Mouse (Mus musculus) CH12.LX (cell line): ENCODE measurements around the gene Scyl1. TPM values are rescaled to one million over a fixed set of nuclear protein-coding genes. Genes with fewer than 3 reads are reported as not detected.

Source experiments
- DNase-seq: peaks from one replicate; pipeline ENCODE4 v3.0.0-alpha.2; 2013; ENCODE audit errors: extremely low read depth
- H3K27ac ChIP-seq: 2 replicates; pipeline ENCODE4 v1.5.1; 2012; ENCODE audit warnings: low read depth, mild to moderate bottlenecking, control low read depth, moderate library complexity; ENCODE audit not compliant: insufficient read depth
- H3K27me3 ChIP-seq: replicated peaks from 2 replicates; pipeline ENCODE3; 2012; ENCODE audit warnings: inconsistent platforms
- H3K36me3 ChIP-seq, 2 experiments: replicated peaks in 1 of 2; 2 replicates each; pipeline versions ENCODE3 to v1.6.1; 2012; ENCODE audit warnings: inconsistent platforms in 1 of 2, low read length in 1 of 2, mild to moderate bottlenecking in 1 of 2, mixed read lengths in 1 of 2, moderate library complexity in 1 of 2; ENCODE audit not compliant: control insufficient read depth in 1 of 2, insufficient read depth in 1 of 2
- H3K4me1 ChIP-seq, 2 experiments: 2 replicates each; pipeline ENCODE4 v1.6.1; 2012; ENCODE audit warnings: inconsistent platforms in 1 of 2, moderate library complexity in 1 of 2; ENCODE audit not compliant: insufficient read depth in 2 of 2, control insufficient read depth in 1 of 2
- H3K4me2 ChIP-seq: 2 replicates; pipeline ENCODE4 v1.6.1; 2012; ENCODE audit warnings: low read depth, mild to moderate bottlenecking, control low read depth; ENCODE audit not compliant: poor library complexity, insufficient read depth, severe bottlenecking
- H3K4me3 ChIP-seq, 3 experiments: fragments of 150-350 bp in 1 of 3; sonication (generic) in 1 of 3; replicated peaks in 1 of 3; 2 replicates each; pipeline versions ENCODE3 to v1.5.1; 2011 to 2012; ENCODE audit warnings: low read depth in 2 of 3, low read length in 2 of 3, mild to moderate bottlenecking in 2 of 3, moderate library complexity in 2 of 3, control low read depth in 1 of 3, improper control_type of control experiment in 1 of 3, inconsistent platforms in 1 of 3, mixed read lengths in 1 of 3; ENCODE audit not compliant: poor library complexity in 1 of 3
- H3K79me2 ChIP-seq: replicated peaks from 2 replicates; pipeline ENCODE4 v1.6.1; 2012; ENCODE audit warnings: mild to moderate bottlenecking, moderate library complexity; ENCODE audit not compliant: control insufficient read depth, poor library complexity, insufficient read depth, severe bottlenecking; ENCODE audit errors: extremely low read depth
- H3K9ac ChIP-seq: 2 replicates; pipeline ENCODE4 v1.6.1; 2012; ENCODE audit warnings: low read depth, mild to moderate bottlenecking, control low read depth, moderate library complexity; ENCODE audit not compliant: insufficient read depth
- H3K9me3 ChIP-seq: replicated peaks from 2 replicates; pipeline ENCODE3; 2012; ENCODE audit warnings: low read length, inconsistent platforms, mixed read lengths
- CHD2 ChIP-seq: IDR thresholded peaks from 2 replicates; pipeline ENCODE4 v1.6.1; 2011; ENCODE audit warnings: low read length, improper control_type of control experiment
- CTCF ChIP-seq, 2 experiments: IDR thresholded peaks in 1 of 2; conservative IDR thresholded peaks in 1 of 2; 2 replicates each; pipeline ENCODE4 v1.5.1; 2011 to 2012; ENCODE audit warnings: low read depth in 2 of 2, low read length in 2 of 2, improper control_type of control experiment in 1 of 2, inconsistent platforms in 1 of 2, mild to moderate bottlenecking in 1 of 2, moderate library complexity in 1 of 2
- E2F4 ChIP-seq: IDR thresholded peaks from 2 replicates; pipeline ENCODE4 v1.6.1; 2011; ENCODE audit warnings: low read depth, low read length, improper control_type of control experiment; ENCODE audit not compliant: insufficient replicate concordance
- ELF1 ChIP-seq: IDR thresholded peaks from 2 replicates; pipeline ENCODE4 v1.6.1; 2014; ENCODE audit warnings: low read depth, mild to moderate bottlenecking, inconsistent platforms, low read length, improper control_type of control experiment
- ETS1 ChIP-seq: conservative IDR thresholded peaks from 2 replicates; pipeline ENCODE4 v1.6.1; 2012; ENCODE audit warnings: low read depth, mild to moderate bottlenecking, inconsistent platforms, low read length, improper control_type of control experiment, moderate library complexity
- HCFC1 ChIP-seq: IDR thresholded peaks from 2 replicates; pipeline ENCODE4 v1.6.1; 2012; ENCODE audit warnings: low read depth, mild to moderate bottlenecking, inconsistent platforms, low read length, improper control_type of control experiment
- IRF4 ChIP-seq: IDR thresholded peaks from 2 replicates; pipeline ENCODE4 v1.6.1; 2014; ENCODE audit warnings: low read depth, mild to moderate bottlenecking, inconsistent platforms, low read length, improper control_type of control experiment
- MAX ChIP-seq: IDR thresholded peaks from 2 replicates; pipeline ENCODE4 v1.6.1; 2011; ENCODE audit warnings: low read length, improper control_type of control experiment
- MXI1 ChIP-seq: IDR thresholded peaks from 2 replicates; pipeline ENCODE4 v1.6.1; 2011; ENCODE audit warnings: mild to moderate bottlenecking, low read depth, low read length, improper control_type of control experiment
- MYC ChIP-seq: IDR thresholded peaks from 2 replicates; pipeline ENCODE4 v1.6.1; 2011; ENCODE audit warnings: low read depth, mild to moderate bottlenecking, improper control_type of control experiment, low read length
- NELFE ChIP-seq: IDR thresholded peaks from 2 replicates; pipeline ENCODE4 v1.6.1; 2011; ENCODE audit warnings: low read depth, low read length, improper control_type of control experiment
- NRF1 ChIP-seq: IDR thresholded peaks from 2 replicates; pipeline ENCODE4 v1.6.1; 2014; ENCODE audit warnings: low read depth, mild to moderate bottlenecking, inconsistent platforms, low read length, improper control_type of control experiment, moderate library complexity
- PAX5 ChIP-seq: IDR thresholded peaks from 2 replicates; pipeline ENCODE4 v1.6.1; 2012; ENCODE audit warnings: low read length, inconsistent platforms, mixed read lengths
- POLR2A ChIP-seq: IDR thresholded peaks from 2 replicates; pipeline ENCODE4 v1.6.1; 2011; ENCODE audit warnings: low read depth, mild to moderate bottlenecking, improper control_type of control experiment, low read length
- POLR2AphosphoS2 ChIP-seq: IDR thresholded peaks from 2 replicates; pipeline ENCODE4 v1.6.1; 2011; ENCODE audit warnings: low read depth, low read length, improper control_type of control experiment
- RAD21 ChIP-seq: IDR thresholded peaks from 2 replicates; pipeline ENCODE4 v1.6.1; 2011; ENCODE audit warnings: low read depth, mild to moderate bottlenecking, low read length, improper control_type of control experiment, moderate library complexity
- RCOR1 ChIP-seq: conservative IDR thresholded peaks from 2 replicates; pipeline ENCODE4 v1.6.1; 2012; ENCODE audit warnings: low read depth, mild to moderate bottlenecking, inconsistent platforms, low read length, improper control_type of control experiment
- SIN3A ChIP-seq: IDR thresholded peaks from 2 replicates; pipeline ENCODE4 v1.6.1; 2012; ENCODE audit warnings: low read length, improper control_type of control experiment, inconsistent platforms
- SMC3 ChIP-seq: IDR thresholded peaks from 2 replicates; pipeline ENCODE4 v1.6.1; 2011; ENCODE audit warnings: low read depth, low read length, improper control_type of control experiment
- TBP ChIP-seq: conservative IDR thresholded peaks from 2 replicates; pipeline ENCODE4 v1.6.1; 2011; ENCODE audit warnings: low read depth, low read length, improper control_type of control experiment
- TCF12 ChIP-seq: IDR thresholded peaks from 2 replicates; pipeline ENCODE4 v1.6.1; 2014; ENCODE audit warnings: low read depth, mild to moderate bottlenecking, inconsistent platforms, low read length, improper control_type of control experiment
- USF2 ChIP-seq: conservative IDR thresholded peaks from 2 replicates; pipeline ENCODE4 v1.6.1; 2011; ENCODE audit warnings: low read depth, low read length, improper control_type of control experiment
- ZC3H11A ChIP-seq: IDR thresholded peaks from 2 replicates; pipeline ENCODE4 v1.6.1; 2012; ENCODE audit warnings: low read depth, mild to moderate bottlenecking, inconsistent platforms, low read length, improper control_type of control experiment
- dilution Hi-C: fragments of 300-500 bp; cut with MboI; formaldehyde crosslinking; loops from 2 replicates; pipeline ENCODE4 v1.14.3; 2020; ENCODE audit warnings: low sequenced_read_pairs; ENCODE audit not compliant: extremely low pct_unique_long_range_greater_than_20kb, extremely low pct_ligation_motif_present
- in situ Hi-C: fragments of 300-500 bp; cut with MboI; formaldehyde crosslinking; loops from 3 replicates; pipeline ENCODE4 v1.14.3; 2019; ENCODE audit warnings: low sequenced_read_pairs, low pct_ligation_motif_present, low pct_unique_long_range_greater_than_20kb, mixed read lengths
- polyA plus RNA-seq: library from polyadenylated mRNA; unstranded; fragments of >175 nt; gene quantifications from 2 replicates; pipeline ENCODE4 v1.2.1, GENCODE M21; 2012; ENCODE audit warnings: low read depth; ENCODE audit not compliant: insufficient read length
- total RNA-seq, 2 experiments: library from RNA; depleted of rRNA; stranded (reverse); fragments of 300-350 nt in 1 of 2; fragments of >200 nt in 1 of 2; gene quantifications; 2 replicates each; pipeline ENCODE4 v1.2.3; 2012 to 2014

Gene Scyl1
- total and polyA plus RNA-seq, 3 experiments, result 35.1 to 56.1 (median 49.8) TPM

DNA sequence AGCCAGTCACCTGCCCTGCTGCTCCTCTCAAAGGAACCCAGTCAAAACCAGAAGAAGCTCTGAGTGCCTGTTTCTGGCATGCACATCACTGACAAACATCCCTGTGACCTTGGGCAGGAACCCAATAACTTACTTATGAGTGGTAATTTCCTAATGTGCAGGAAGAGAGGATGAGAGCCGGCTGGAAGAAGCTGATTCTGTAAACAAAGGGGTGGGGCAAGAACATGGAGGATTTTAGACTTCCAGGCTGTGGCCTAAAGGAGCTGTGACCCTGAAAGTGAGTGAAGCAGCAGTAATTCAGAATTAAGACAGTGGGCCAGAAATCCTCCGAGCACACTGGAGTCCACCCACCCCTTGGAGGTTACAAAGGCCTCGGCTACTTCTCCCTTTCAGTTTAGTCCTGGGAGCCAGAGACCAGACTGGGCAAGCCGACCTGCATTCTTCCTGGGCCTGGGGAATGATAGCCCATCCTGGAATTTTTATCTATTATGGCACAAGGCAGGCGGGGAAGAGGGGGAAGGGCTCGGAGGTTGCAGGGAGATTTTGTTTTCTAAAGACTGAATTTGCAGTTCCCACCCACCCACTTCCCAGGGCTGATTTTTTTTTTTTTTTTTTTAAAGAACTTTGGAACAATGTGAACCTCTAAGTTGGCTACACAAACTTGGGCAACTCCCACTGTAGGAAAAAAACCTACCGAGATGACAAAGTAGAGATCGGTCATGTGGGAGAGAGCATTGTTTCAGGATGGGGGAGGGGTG is 35.0 kb upstream of the Scyl1 start:
- H3K27ac ChIP-seq, result peak overlapping the region; percentile 72
- peak overlapping the region in 1 of 3 experiments; percentile 11 for H3K4me3 ChIP-seq
- H3K4me1 ChIP-seq, result peaks cover 20 to 60% of the 10 kb centered on the region in 2 experiments
- peaks cover 9% of the 10 kb centered on the region for H3K79me2 ChIP-seq
- TF ChIP-seq POLR2A (peak; percentile 26; the same call in 1 of the 2 replicates), TBP (no peak), SIN3A (no peak), MYC (no peak), IRF4 (no peak), ZC3H11A (no peak)
- peak overlapping the region; percentile 85 for H3K4me2 ChIP-seq
- peak overlapping the region; percentile 70 for H3K9ac ChIP-seq
- dilution Hi-C loops, result no loop called here
- DNase-seq, result no peak
- H3K9me3 ChIP-seq, result no peaks in the 10 kb centered on the region
- H3K27me3 ChIP-seq, result no peaks in the 10 kb centered on the region
- peaks cover 0 to under 1% of the 10 kb centered on the region in 2 experiments for H3K36me3 ChIP-seq
- in situ Hi-C loops, result no loop called here

DNA sequence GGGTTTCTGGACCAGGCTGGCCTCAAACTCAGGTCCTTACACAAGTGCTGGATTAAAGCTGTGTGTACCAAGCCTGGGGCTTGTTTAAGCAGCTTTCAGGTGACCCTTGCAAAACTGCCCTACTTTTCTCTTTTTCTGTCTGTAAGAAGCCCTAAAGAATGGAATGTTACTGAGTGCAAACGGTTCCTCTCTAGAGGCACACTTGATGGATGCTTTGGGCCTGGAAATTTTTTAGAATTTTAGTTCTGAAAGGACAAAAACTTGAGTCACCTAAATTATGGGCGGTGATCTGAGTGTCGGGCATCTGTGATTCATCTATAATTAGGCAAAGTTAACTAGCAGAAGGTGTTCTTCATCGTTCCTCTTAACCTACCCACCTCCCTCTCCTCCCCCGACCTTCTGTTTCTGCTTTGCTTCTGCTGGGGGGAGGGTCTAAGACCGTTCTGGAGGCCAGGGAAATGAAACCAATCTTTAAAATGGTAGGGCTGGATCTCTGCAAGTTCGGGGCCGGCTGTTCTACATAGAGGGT is 33.2 kb upstream of the Scyl1 start:
- H3K79me2 ChIP-seq, result peaks cover 27% of the 10 kb centered on the region
- TF ChIP-seq USF2, result no peak
- no peak for TF ChIP-seq RCOR1
- TF ChIP-seq POLR2A, result peak; percentile 18; the same call in 1 of the 2 replicates
- TF ChIP-seq PAX5, result no peak
- TF ChIP-seq MXI1, result no peak
- H3K36me3 ChIP-seq, result peaks cover 11 to 19% of the 10 kb centered on the region in 2 experiments
- no peaks in the 10 kb centered on the region for H3K9me3 ChIP-seq
- H3K27ac ChIP-seq, result peak overlapping the region; percentile 82
- dilution Hi-C loops, result no loop called here
- peak overlapping the region; percentile 90 for H3K4me2 ChIP-seq
- in situ Hi-C loops, result no loop called here
- peak overlapping the region in 2 of 3 experiments; percentile 41 to 98 for H3K4me3 ChIP-seq
- DNase-seq, result peak; percentile 80
- peak overlapping the region; percentile 93 for H3K9ac ChIP-seq
- H3K4me1 ChIP-seq, result peaks cover 20 to 42% of the 10 kb centered on the region in 2 experiments
- H3K27me3 ChIP-seq, result no peaks in the 10 kb centered on the region

DNA sequence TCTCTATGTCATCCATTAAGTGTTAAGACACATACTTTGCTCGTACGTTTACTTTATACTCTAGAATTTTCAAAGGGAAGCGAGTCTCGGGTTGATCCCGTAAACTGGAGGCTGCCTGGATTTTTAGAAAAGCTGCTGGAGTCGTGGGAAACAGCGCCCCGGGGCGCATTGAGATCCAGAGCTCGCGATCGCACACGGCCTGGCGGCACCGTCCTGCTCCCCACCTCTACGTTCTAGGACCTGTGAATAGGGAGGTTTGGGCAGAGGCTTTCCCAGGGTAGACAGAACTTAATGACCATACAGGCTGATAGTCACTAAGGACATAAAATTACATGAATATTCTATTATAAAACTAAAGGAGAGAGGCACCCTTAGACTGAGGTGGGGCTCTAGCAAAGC is 32.7 kb upstream of the Scyl1 start:
- dilution Hi-C loops (no loop called here), in situ Hi-C loops (no loop called here)
- Histone ChIP-seq H3K79me2 (peaks cover 30% of the 10 kb centered on the region), H3K4me1 (peaks cover 20 to 38% of the 10 kb centered on the region in 2 experiments), H3K27ac (peak overlapping the region; percentile 82), H3K9me3 (no peaks in the 10 kb centered on the region), H3K36me3 (peaks cover 11 to 24% of the 10 kb centered on the region in 2 experiments), H3K9ac (peak overlapping the region; percentile 93), H3K4me2 (peak overlapping the region; percentile 90), H3K4me3 (peak overlapping the region; percentile 25 to 98 (median 41)), H3K27me3 (no peaks in the 10 kb centered on the region)
- DNase-seq, result no peak
- TF ChIP-seq RCOR1 (no peak), MAX (no peak), NRF1 (no peak), E2F4 (no peak), CTCF (conservative IDR thresholded peaks at IDR 0.05 in 1 of 2, IDR thresholded peaks at IDR 0.05 in 1 of 2; ENCODE audit: low read depth in 2 of 2, low read length in 2 of 2) (no peak), ZC3H11A (no peak), ETS1 (no peak), MYC (no peak), ELF1 (no peak), RAD21 (no peak), NELFE (no peak), TCF12 (no peak), CHD2 (no peak), PAX5 (no peak), SMC3 (no peak), TBP (no peak), POLR2AphosphoS2 (no peak), HCFC1 (no peak)
- TF ChIP-seq, all 38 proteins: peak for 0
